Mouse (Mus musculus) gastrocnemius, postnatal 36 days (tissue): ENCODE data around the gene Zcchc14. TPM values are rescaled to one million over a fixed set of nuclear protein-coding genes. Genes with fewer than 3 reads are reported as not detected.
"Not testable (repeated sequence)": the region's sequence is repeated elsewhere in the genome, so short reads cannot be mapped to it uniquely, and the experiment has no call there.

Experiments used
- DNase-seq, 2 experiments: peaks; one replicate each; pipeline ENCODE4 v3.0.0; 2022
- intact Hi-C: fragments of 180-260 bp; cut with DNase I; formaldehyde crosslinking; loops from one replicate; pipeline ENCODE4 v1.15.1; 2025
- total RNA-seq, 2 experiments: library from RNA; stranded (reverse); gene quantifications; 2 replicates each; pipeline ENCODE4 v1.2.3; 2021

Gene Zcchc14
- total RNA-seq, 2 experiments from 2014 or later: 14.2 to 17.2 TPM

- intact Hi-C loops: no loop called here
- DNase-seq: no peak
Measured at GRCm38 (mm10) chr8:121635534-121635933, 17.2 kb downstream of the Zcchc14 start.

DNA sequence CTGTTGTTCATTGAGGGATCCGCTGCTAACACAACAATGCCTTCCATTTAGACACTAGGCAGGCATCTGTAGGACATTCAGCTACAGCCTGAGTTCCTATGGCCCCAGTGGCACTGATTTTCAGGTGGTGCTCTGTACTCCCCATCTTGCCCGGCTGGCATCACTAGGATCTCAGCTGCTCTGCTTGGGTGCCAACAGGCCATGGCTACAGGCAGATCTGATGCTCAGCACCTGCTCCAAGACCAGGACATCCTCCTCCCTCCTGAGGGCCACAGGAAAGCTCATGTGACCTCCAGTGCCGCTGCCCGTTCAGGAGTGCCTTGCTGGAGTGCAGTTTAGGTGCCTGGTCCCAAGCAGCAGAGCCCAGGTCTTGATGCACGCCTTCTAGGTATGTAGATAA, 20.3 kb downstream of the Zcchc14 start:
- intact Hi-C loops: no loop called here
- no peak for DNase-seq

DNA sequence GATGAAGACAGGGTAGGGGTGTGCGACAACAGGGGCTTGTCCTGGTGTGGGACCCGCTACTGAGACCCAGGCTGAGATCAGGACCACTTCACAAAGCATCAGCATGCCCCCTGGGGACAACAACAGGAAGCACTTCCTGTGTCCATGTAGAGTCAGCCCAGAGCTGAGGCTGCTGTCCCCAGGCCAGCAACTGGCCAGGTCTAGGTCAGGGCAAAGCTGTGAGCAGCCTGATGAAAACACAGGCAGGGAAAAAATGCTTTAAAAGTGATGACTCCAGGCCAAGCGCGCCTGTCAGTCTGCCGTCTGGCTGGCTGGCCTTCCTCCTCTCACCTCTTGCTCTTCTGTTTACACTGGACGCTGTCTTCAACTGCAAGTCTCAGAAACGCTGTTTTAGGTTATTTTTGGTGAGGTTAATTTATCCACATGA, 21.0 kb downstream of the Zcchc14 start:
- intact Hi-C loops: no loop called here
- DNase-seq: no peak

GRCm38 (mm10) chr8:121628681-121629080, 24.0 kb downstream of the Zcchc14 start:
- DNase-seq: no peak
- intact Hi-C loops: no loop called here

GRCm38 (mm10) chr8:121623043-121623442, 29.7 kb downstream of the Zcchc14 start:
- DNase-seq: no peak
- intact Hi-C loops: no loop called here

DNA sequence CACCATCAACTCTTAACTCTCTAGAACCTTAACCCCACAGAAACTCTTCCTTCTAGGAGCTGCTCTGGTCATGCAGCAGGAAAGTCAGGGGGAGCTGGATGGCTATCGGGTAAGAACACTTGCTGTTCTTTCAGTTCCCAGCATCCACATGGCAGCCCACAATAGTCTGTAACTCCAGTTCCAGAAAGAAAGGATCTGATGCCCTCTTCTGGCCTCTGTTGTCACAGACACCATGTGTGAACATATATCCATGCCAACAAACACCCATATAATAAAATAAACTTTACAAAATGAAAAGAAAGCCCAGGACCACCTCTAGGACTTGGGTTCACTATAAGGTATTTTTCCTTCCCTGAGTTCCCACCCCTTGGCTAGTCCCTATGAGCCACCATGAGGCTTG, 30.8 kb downstream of the Zcchc14 start:
- no peak for DNase-seq
- intact Hi-C loops: no loop called here

GRCm38 (mm10) chr8:121620801-121621516, 31.7 kb downstream of the Zcchc14 start:
- intact Hi-C loops: no loop called here
- no peak for DNase-seq

- peak in 1 of 2 experiments; percentile 61 for DNase-seq
- intact Hi-C loops: no loop called here
Measured at GRCm38 (mm10) chr8:121619401-121619995, 33.2 kb downstream of the Zcchc14 start.

- intact Hi-C loops: no loop called here
- no peak for DNase-seq
Measured at GRCm38 (mm10) chr8:121613419-121613818, 39.3 kb downstream of the Zcchc14 start.

DNA sequence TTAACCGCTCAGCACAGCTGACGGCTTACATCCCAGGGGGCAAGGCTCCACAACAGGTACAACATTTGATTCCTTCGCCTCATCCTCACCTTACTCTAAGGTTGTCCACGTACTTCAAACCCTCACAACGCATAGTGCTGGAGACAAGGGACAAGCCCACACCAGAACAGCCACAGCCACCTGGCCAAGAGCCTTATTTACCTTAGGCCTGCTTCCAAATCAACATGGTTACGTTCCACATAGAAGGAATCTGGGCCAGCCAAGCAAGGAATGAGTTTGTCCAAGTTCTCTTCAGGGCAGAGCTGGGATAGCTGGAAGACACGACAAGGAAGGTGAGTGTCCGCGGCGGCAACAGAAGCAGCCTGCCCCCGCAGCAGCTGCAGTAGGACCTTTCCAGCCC, 42.8 kb downstream of the Zcchc14 start:
- DNase-seq: no peak
- intact Hi-C loops: loop anchor here (5.0 kb wide), 1 partner anchor 62 kb away; no protein-coding TSS in a partner anchor

GRCm38 (mm10) chr8:121609251-121609650, 43.5 kb downstream of the Zcchc14 start:
- intact Hi-C loops: loop anchor here (5.0 kb wide), 1 partner anchor 63 kb away; no protein-coding TSS in a partner anchor

GRCm38 (mm10) chr8:121607661-121608060, 45.0 kb downstream of the Zcchc14 start:
- intact Hi-C loops: loop anchor here (5.0 kb wide), 1 partner anchor 65 kb away; no protein-coding TSS in a partner anchor
- DNase-seq: no peak

More at GRCm38 (mm10) chr8:121609251-121609650, 43.5 kb downstream of the Zcchc14 start:
- DNase-seq: no peak

GRCm38 (mm10) chr8:121603801-121604200, 48.9 kb downstream of the Zcchc14 start:
- no peak for DNase-seq
- intact Hi-C loops: loop anchor here (1.0 kb wide), 1 partner anchor 82 kb away; no protein-coding TSS in a partner anchor

DNA sequence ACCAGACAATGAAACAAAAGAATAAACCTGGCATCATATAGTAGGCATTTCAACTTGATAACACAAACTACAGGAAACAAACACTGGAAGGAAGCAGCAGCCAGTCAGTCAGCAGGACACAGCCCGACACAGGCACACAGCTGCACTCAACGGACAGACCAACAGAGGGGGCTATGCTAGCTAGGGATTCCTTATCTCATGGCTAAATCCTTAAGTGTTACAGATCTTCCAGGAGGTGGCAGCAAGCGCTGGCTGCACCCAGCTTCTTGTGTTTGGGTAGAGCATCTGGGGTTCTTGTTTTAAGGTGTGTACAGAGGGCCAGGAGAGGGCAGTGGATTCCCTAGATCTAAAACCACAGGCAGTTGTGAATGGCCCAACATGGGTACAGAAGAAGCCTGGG, 49.8 kb downstream of the Zcchc14 start:
- intact Hi-C loops: loop anchor here (1.0 kb wide), 1 partner anchor 83 kb away; no protein-coding TSS in a partner anchor
- peak; percentile 63 to 70 for DNase-seq

GRCm38 (mm10) chr8:121602411-121602810, 50.3 kb downstream of the Zcchc14 start:
- DNase-seq: no peak
- intact Hi-C loops: no loop called here

GRCm38 (mm10) chr8:121599842-121600241, 52.9 kb downstream of the Zcchc14 start:
- intact Hi-C loops: loop anchor here (2.0 kb wide), 1 partner anchor 53 kb away; no protein-coding TSS in a partner anchor
- no peak for DNase-seq

GRCm38 (mm10) chr8:121598892-121599291, 53.8 kb downstream of the Zcchc14 start:
- intact Hi-C loops: loop anchor here (2.0 kb wide), 1 partner anchor 52 kb away; no protein-coding TSS in a partner anchor
- DNase-seq: peak; percentile 61 to 73

DNA sequence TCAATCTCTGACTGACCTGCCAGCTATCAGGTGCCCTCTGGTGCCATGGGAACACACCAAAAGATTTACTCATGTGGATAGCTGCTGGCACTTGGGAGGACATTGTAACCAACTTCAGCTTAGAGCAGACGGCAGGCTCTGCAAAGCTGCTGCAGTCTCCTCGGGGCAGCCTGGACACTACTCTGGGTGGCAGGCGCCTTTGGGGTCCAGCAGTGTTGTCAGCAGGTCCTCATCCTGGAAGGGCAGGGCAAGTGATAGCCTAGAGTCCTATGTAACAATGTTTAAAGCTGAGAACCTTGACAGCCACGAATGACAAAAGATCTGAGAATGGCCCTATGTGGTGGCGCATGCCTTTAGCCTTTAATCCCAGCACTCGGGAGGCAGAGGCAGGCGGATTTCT, 54.5 kb downstream of the Zcchc14 start:
- intact Hi-C loops: loop anchor here (2.0 kb wide), 1 partner anchor 51 kb away; no protein-coding TSS in a partner anchor
- DNase-seq: no peak

DNA sequence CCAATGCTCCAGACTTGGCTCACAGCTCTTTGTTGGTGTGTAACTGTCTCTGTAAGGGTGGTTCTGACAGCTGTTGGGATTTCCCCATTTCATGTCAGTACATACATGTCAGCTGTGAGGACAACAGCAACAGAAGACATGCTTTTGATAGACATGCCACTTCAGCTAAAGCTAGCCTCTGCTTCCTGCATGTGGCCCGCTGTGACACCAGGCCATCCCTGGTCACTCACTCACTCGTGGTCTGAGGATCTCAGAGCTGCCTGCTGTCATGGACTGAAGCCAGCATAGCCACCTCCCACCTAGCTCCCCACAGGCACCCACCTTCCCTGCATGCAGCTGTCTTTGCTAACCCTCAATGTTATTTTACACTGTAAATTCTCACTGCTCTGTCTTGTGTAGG, 55.2 kb downstream of the Zcchc14 start:
- intact Hi-C loops, DNase-seq: not testable (repeated sequence)

DNA sequence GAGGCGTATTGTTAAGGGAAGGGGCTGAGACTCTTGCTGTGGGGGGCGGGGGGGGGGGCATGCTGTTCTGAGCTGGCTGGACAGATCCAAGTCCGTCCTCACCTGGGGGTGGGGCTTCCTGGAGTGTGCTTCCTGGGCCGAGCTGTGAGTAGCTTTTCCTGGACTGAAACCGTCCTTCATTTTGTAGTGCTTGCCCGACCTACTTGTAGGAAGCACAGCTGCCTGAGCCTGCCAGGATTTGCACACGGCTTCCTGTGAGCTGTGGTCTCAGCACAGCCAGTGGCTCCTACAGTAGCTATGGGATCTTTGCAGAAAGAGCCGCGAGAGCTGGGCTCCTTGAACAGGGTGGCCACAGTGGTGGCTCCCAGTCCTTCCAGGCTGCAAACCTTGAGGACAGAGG, 58.7 kb downstream of the Zcchc14 start:
- no peak for DNase-seq
- intact Hi-C loops: loop anchor here (1.0 kb wide), 1 partner anchor 60 kb away; no protein-coding TSS in a partner anchor

DNA sequence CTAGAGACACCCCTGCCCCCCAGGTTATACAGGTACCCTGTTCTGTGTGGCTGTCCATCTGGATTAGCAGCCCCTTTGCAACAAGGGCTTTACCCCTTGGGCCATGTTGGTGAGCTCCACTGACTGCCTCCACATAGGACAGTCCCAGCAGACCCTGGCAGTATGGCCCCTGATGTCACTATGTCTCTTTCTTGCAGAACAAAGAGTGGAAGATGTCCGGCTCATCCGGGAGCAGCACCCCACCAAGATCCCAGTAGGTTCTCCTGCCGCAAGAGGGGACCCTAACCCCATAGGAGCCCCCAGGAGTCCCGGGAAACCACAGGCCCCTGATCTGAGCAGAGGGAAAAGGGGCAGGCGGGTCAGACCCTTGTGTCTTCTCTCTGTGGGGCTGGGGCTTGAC, 59.4 kb downstream of the Zcchc14 start:
- DNase-seq: no peak
- intact Hi-C loops: loop anchor here (1.0 kb wide), 1 partner anchor 61 kb away; no protein-coding TSS in a partner anchor
